Mouse (Mus musculus) MEL (cell line): ENCODE measurements at regions not wholly inside any gene's neighbourhood (a gene's known extent, or its start where the extent isn't known, plus 50 kb on each side); places are given as distances from the start of the nearest gene placed in this dataset.

Experiments used
- DNase-seq: peaks from one replicate; pipeline ENCODE4 v3.0.0; 2011; ENCODE audit warnings: low read depth, low spot score
- H3K27ac ChIP-seq: 2 replicates; pipeline ENCODE4 v1.5.1; 2012; ENCODE audit warnings: low read depth, mild to moderate bottlenecking, control low read depth, low read length, moderate library complexity; ENCODE audit not compliant: control insufficient read depth
- H3K27me3 ChIP-seq, 2 experiments: fragments of 150-350 bp in 1 of 2; sonication (generic) in 1 of 2; 2 replicates each; pipeline ENCODE4 v1.6.1; 2012; ENCODE audit warnings: low read length in 2 of 2, mild to moderate bottlenecking in 2 of 2, improper control_type of control experiment in 1 of 2, moderate library complexity in 1 of 2; ENCODE audit not compliant: insufficient read depth in 2 of 2, control insufficient read depth in 1 of 2
- H3K36me3 ChIP-seq, 2 experiments: 2 replicates each; pipeline ENCODE4 v1.6.1; 2012 to 2014; ENCODE audit warnings: low read length in 2 of 2, improper control_type of control experiment in 1 of 2, inconsistent platforms in 1 of 2, mild to moderate bottlenecking in 1 of 2; ENCODE audit not compliant: insufficient read depth in 2 of 2, control insufficient read depth in 1 of 2
- H3K4me1 ChIP-seq, 2 experiments: fragments of 150-350 bp in 1 of 2; sonication (generic) in 1 of 2; 2 replicates each; pipeline ENCODE4 v1.6.1; 2012; ENCODE audit warnings: low read length in 2 of 2, improper control_type of control experiment in 1 of 2, mild to moderate bottlenecking in 1 of 2; ENCODE audit not compliant: insufficient read depth in 2 of 2, control insufficient read depth in 1 of 2
- H3K4me3 ChIP-seq, 2 experiments: fragments of 150-350 bp in 1 of 2; sonication (generic) in 1 of 2; 2 replicates each; pipeline ENCODE4 v1.5.1; 2012; ENCODE audit warnings: low read depth in 2 of 2, low read length in 2 of 2, mild to moderate bottlenecking in 2 of 2, moderate library complexity in 2 of 2, control low read depth in 1 of 2, improper control_type of control experiment in 1 of 2; ENCODE audit not compliant: control insufficient read depth in 1 of 2, insufficient read depth in 1 of 2
- H3K79me2 ChIP-seq: 2 replicates; pipeline ENCODE4 v1.6.1; 2012; ENCODE audit warnings: mild to moderate bottlenecking, low read length, moderate library complexity; ENCODE audit not compliant: control insufficient read depth, poor library complexity, insufficient read depth
- H3K9ac ChIP-seq: 2 replicates; pipeline ENCODE4 v1.6.1; 2012; ENCODE audit warnings: low read depth, mild to moderate bottlenecking, control low read depth, low read length, moderate library complexity; ENCODE audit not compliant: control insufficient read depth, poor library complexity, severe bottlenecking
- H3K9me3 ChIP-seq: fragments of 150-350 bp; sonication (generic); replicated peaks from 2 replicates; pipeline ENCODE4 v1.6.1; 2012; ENCODE audit warnings: mild to moderate bottlenecking, low read length, improper control_type of control experiment, moderate library complexity; ENCODE audit not compliant: insufficient read depth
- CHD2 ChIP-seq: IDR thresholded peaks from 2 replicates; pipeline ENCODE4 v1.6.1; 2011; ENCODE audit warnings: low read length, improper control_type of control experiment
- CTCF ChIP-seq, 3 experiments: IDR thresholded peaks in 2 of 3; conservative IDR thresholded peaks in 1 of 3; 2 replicates each; pipeline ENCODE4 v1.5.1; 2011 to 2012; ENCODE audit warnings: low read length in 3 of 3, low read depth in 2 of 3, mild to moderate bottlenecking in 2 of 3, improper control_type of control experiment in 1 of 3, inconsistent platforms in 1 of 3, mixed read lengths in 1 of 3, moderate library complexity in 1 of 3; ENCODE audit not compliant: control insufficient read depth in 1 of 3, insufficient read depth in 1 of 3, poor library complexity in 1 of 3, severe bottlenecking in 1 of 3
- E2F4 ChIP-seq: IDR thresholded peaks from 2 replicates; pipeline ENCODE4 v1.6.1; 2011; ENCODE audit warnings: low read depth, low read length, improper control_type of control experiment, borderline replicate concordance
- ELF1 ChIP-seq: IDR thresholded peaks from 2 replicates; pipeline ENCODE4 v1.6.1; 2014; ENCODE audit warnings: low read depth, mild to moderate bottlenecking, inconsistent platforms, low read length, improper control_type of control experiment, moderate library complexity
- EP300 ChIP-seq, 2 experiments: IDR thresholded peaks; 2 replicates each; pipeline ENCODE4 v1.6.1; 2011; ENCODE audit warnings: improper control_type of control experiment in 2 of 2, low read length in 2 of 2, low read depth in 1 of 2, mild to moderate bottlenecking in 1 of 2
- GATA1 ChIP-seq: IDR thresholded peaks from 2 replicates; pipeline ENCODE4 v1.6.1; 2011; ENCODE audit warnings: low read depth, low read length, improper control_type of control experiment
- JUND ChIP-seq: IDR thresholded peaks from 2 replicates; pipeline ENCODE4 v1.6.1; 2011; ENCODE audit warnings: low read depth, mild to moderate bottlenecking, improper control_type of control experiment, low read length
- MAFK ChIP-seq: IDR thresholded peaks from 2 replicates; pipeline ENCODE4 v1.6.1; 2011; ENCODE audit warnings: low read depth, mild to moderate bottlenecking, low read length, improper control_type of control experiment, borderline replicate concordance
- MAZ ChIP-seq: IDR thresholded peaks from 2 replicates; pipeline ENCODE4 v1.6.1; 2012; ENCODE audit warnings: low read depth, mild to moderate bottlenecking, inconsistent platforms, low read length, improper control_type of control experiment
- MEF2A ChIP-seq: IDR thresholded peaks from 2 replicates; pipeline ENCODE4 v1.6.1; 2014; ENCODE audit warnings: low read depth, mild to moderate bottlenecking, inconsistent platforms, low read length, improper control_type of control experiment; ENCODE audit not compliant: poor library complexity, insufficient replicate concordance, severe bottlenecking; ENCODE audit errors: extremely low read depth
- MXI1 ChIP-seq: IDR thresholded peaks from 2 replicates; pipeline ENCODE4 v1.6.1; 2011; ENCODE audit warnings: mild to moderate bottlenecking, low read depth, low read length, improper control_type of control experiment
- MYB ChIP-seq: IDR thresholded peaks from 2 replicates; pipeline ENCODE4 v1.6.1; 2011; ENCODE audit warnings: mild to moderate bottlenecking, low read depth, low read length, improper control_type of control experiment
- POLR2A ChIP-seq, 2 experiments: IDR thresholded peaks; 2 replicates each; pipeline ENCODE4 v1.6.1; 2011 to 2012; ENCODE audit warnings: low read length in 2 of 2, mild to moderate bottlenecking in 2 of 2, control low read depth in 1 of 2, improper control_type of control experiment in 1 of 2, low read depth in 1 of 2, moderate library complexity in 1 of 2; ENCODE audit not compliant: control insufficient read depth in 1 of 2, insufficient read depth in 1 of 2, poor library complexity in 1 of 2
- POLR2AphosphoS2 ChIP-seq: IDR thresholded peaks from 2 replicates; pipeline ENCODE4 v1.6.1; 2011; ENCODE audit warnings: low read length, improper control_type of control experiment
- RCOR1 ChIP-seq: IDR thresholded peaks from 2 replicates; pipeline ENCODE4 v1.6.1; 2012; ENCODE audit warnings: low read depth, mild to moderate bottlenecking, inconsistent platforms, low read length, improper control_type of control experiment
- SIN3A ChIP-seq: IDR thresholded peaks from 2 replicates; pipeline ENCODE4 v1.6.1; 2012; ENCODE audit warnings: low read length, improper control_type of control experiment, inconsistent platforms
- TBP ChIP-seq: IDR thresholded peaks from 2 replicates; pipeline ENCODE4 v1.8.0; 2011; ENCODE audit warnings: low read depth, low read length, improper control_type of control experiment
- TCF12 ChIP-seq: IDR thresholded peaks from 2 replicates; pipeline ENCODE4 v1.6.1; 2014; ENCODE audit warnings: low read depth, mild to moderate bottlenecking, inconsistent platforms, low read length, improper control_type of control experiment, moderate library complexity
- USF1 ChIP-seq: IDR thresholded peaks from 2 replicates; pipeline ENCODE4 v1.6.1; 2014; ENCODE audit warnings: low read depth, mild to moderate bottlenecking, inconsistent platforms, low read length, improper control_type of control experiment, moderate library complexity
- USF2 ChIP-seq, 2 experiments: IDR thresholded peaks; 2 replicates each; pipeline ENCODE4 v1.6.1; 2011 to 2012; ENCODE audit warnings: improper control_type of control experiment in 2 of 2, low read length in 2 of 2, borderline replicate concordance in 1 of 2, inconsistent platforms in 1 of 2, low read depth in 1 of 2, mild to moderate bottlenecking in 1 of 2; ENCODE audit not compliant: insufficient read depth in 1 of 2
- ZC3H11A ChIP-seq: IDR thresholded peaks from 2 replicates; pipeline ENCODE4 v1.6.1; 2012; ENCODE audit warnings: low read depth, mild to moderate bottlenecking, inconsistent platforms, low read length, improper control_type of control experiment
- ZNF384 ChIP-seq: IDR thresholded peaks from 2 replicates; pipeline ENCODE4 v1.6.1; 2012; ENCODE audit warnings: low read depth, mild to moderate bottlenecking, inconsistent platforms, low read length, improper control_type of control experiment

- DNase-seq: no peak
- Histone ChIP-seq H3K9me3 (no peaks in the 10 kb centered on the region), H3K27me3 (no peaks in the 10 kb centered on the region), H3K9ac (no peak overlapping the region), H3K27ac (no peak overlapping the region), H3K36me3 (no peaks in the 10 kb centered on the region), H3K79me2 (no peaks in the 10 kb centered on the region), H3K4me3 (no peak overlapping the region), H3K4me1 (no peaks in the 10 kb centered on the region)
- TF ChIP-seq MAFK (no peak), MEF2A (no peak), POLR2AphosphoS2 (no peak), GATA1 (no peak), TCF12 (no peak), EP300 (IDR thresholded peaks at IDR 0.05; ENCODE audit: low read depth in 1 of 2, low read length in 2 of 2) (no peak), CTCF (IDR thresholded peaks at IDR 0.05 in 2 of 3, conservative IDR thresholded peaks at IDR 0.05 in 1 of 3; ENCODE audit: control insufficient read depth in 1 of 3, insufficient read depth in 1 of 3, low read depth in 2 of 3, low read length in 3 of 3, poor library complexity in 1 of 3, severe bottlenecking in 1 of 3) (no peak), RCOR1 (no peak), MXI1 (no peak)
Observed at GRCm38 (mm10) chr14:120710782-120711181, 200.2 kb upstream of the Ipo5 start.

- Histone ChIP-seq H3K4me3 (no peak overlapping the region), H3K79me2 (no peaks in the 10 kb centered on the region), H3K27me3 (no peaks in the 10 kb centered on the region), H3K36me3 (no peaks in the 10 kb centered on the region), H3K9me3 (no peaks in the 10 kb centered on the region), H3K9ac (no peak overlapping the region), H3K27ac (no peak overlapping the region), H3K4me1 (no peaks in the 10 kb centered on the region)
- no peak for TF ChIP-seq CTCF (IDR thresholded peaks at IDR 0.05 in 2 of 3, conservative IDR thresholded peaks at IDR 0.05 in 1 of 3; ENCODE audit: control insufficient read depth in 1 of 3, insufficient read depth in 1 of 3, low read depth in 2 of 3, low read length in 3 of 3, poor library complexity in 1 of 3, severe bottlenecking in 1 of 3)
- DNase-seq: no peak
Observed at GRCm38 (mm10) chr14:120720464-120721445, 190.3 kb upstream of the Ipo5 start.

- H3K79me2 ChIP-seq: no peaks in the 10 kb centered on the region; the same call in 1 of the 2 replicates
- no peak for DNase-seq
- no peak overlapping the region for H3K27ac ChIP-seq
- no peaks in the 10 kb centered on the region for H3K27me3 ChIP-seq
- H3K9me3 ChIP-seq: no peaks in the 10 kb centered on the region
- H3K4me1 ChIP-seq: no peaks in the 10 kb centered on the region
- no peak overlapping the region for H3K9ac ChIP-seq
- no peaks in the 10 kb centered on the region for H3K36me3 ChIP-seq
- no peak overlapping the region for H3K4me3 ChIP-seq
- TF ChIP-seq ELF1 (no peak), SIN3A (no peak), POLR2A (IDR thresholded peaks at IDR 0.05; ENCODE audit: control insufficient read depth in 1 of 2, insufficient read depth in 1 of 2, low read depth in 1 of 2, low read length in 2 of 2, poor library complexity in 1 of 2) (no peak), MAZ (no peak), USF2 (IDR thresholded peaks at IDR 0.05; ENCODE audit: borderline replicate concordance in 1 of 2, insufficient read depth in 1 of 2, low read depth in 1 of 2, low read length in 2 of 2) (no peak), TCF12 (no peak), JUND (no peak), ZC3H11A (no peak), E2F4 (no peak), TBP (no peak), RCOR1 (no peak), ZNF384 (no peak), CHD2 (no peak), USF1 (no peak), MEF2A (no peak), MYB (no peak)
Observed at GRCm38 (mm10) chr14:120721593-120722461, 189.2 kb upstream of the Ipo5 start.
